Mouse (Mus musculus) kidney, postnatal 0 days (tissue): ENCODE results near the gene Tpbgl. TPM values are rescaled to one million over a fixed set of nuclear protein-coding genes. Genes with fewer than 3 reads are reported as not detected.

Source experiments
- ATAC-seq: fragments of 200-750 bp; cut with Nextera tagmentation; replicated peaks from 2 replicates; pipeline ENCODE4 v1.8.0; 2017; ENCODE audit warnings: low read depth, moderate number of reproducible peaks, moderate TSS enrichment, moderate library complexity; ENCODE audit not compliant: low FRiP score
- DNase-seq: peaks from one replicate; pipeline ENCODE4 v3.0.0-alpha.2; 2016; ENCODE audit warnings: low spot score
- H3K27ac ChIP-seq: fragments of 300-500 bp; sonication (generic); 2 replicates; pipeline ENCODE4 v1.5.1; 2014; ENCODE audit warnings: mild to moderate bottlenecking
- H3K27me3 ChIP-seq: fragments of 300-500 bp; sonication (generic); 2 replicates; pipeline ENCODE4 v1.6.1; 2014; ENCODE audit warnings: low read length, mixed read lengths; ENCODE audit not compliant: insufficient read depth
- H3K36me3 ChIP-seq: fragments of 300-500 bp; sonication (generic); 2 replicates; pipeline ENCODE4 v1.6.1; 2014; ENCODE audit warnings: low read length, mixed read lengths; ENCODE audit not compliant: insufficient read depth
- H3K4me1 ChIP-seq: fragments of 300-500 bp; sonication (generic); replicated peaks from 2 replicates; pipeline ENCODE4 v1.6.1; 2014; ENCODE audit warnings: antibody characterized with exemption, low read length, mixed read lengths; ENCODE audit not compliant: insufficient read depth
- H3K4me2 ChIP-seq: fragments of 300-500 bp; sonication (generic); 2 replicates; pipeline ENCODE4 v1.6.1; 2014; ENCODE audit warnings: mild to moderate bottlenecking, low read length, moderate library complexity, mixed read lengths
- H3K4me3 ChIP-seq: fragments of 300-500 bp; sonication (generic); replicated peaks from 2 replicates; pipeline ENCODE4 v1.5.1; 2014; ENCODE audit warnings: low read depth, low read length
- H3K9ac ChIP-seq: fragments of 300-500 bp; sonication (generic); 2 replicates; pipeline ENCODE4 v1.6.1; 2014; ENCODE audit warnings: low read depth, low read length
- H3K9me3 ChIP-seq: fragments of 300-500 bp; sonication (generic); replicated peaks from 2 replicates; pipeline ENCODE4 v1.6.1; 2016; ENCODE audit warnings: low read length, inconsistent platforms, mixed read lengths
- CTCF ChIP-seq: IDR thresholded peaks from 2 replicates; pipeline ENCODE4 v1.5.1; 2016; ENCODE audit warnings: antibody characterized with exemption, low read depth, mild to moderate bottlenecking, moderate library complexity
- WGBS: fragments of 180-500 bp; shearing (Covaris S2); extraction: QIAGEN DNeasy Blood & Tissue Kit; methylation state at CpG from one replicate; pipeline ENCODE4 v1.1.7; 2014; 5-methylcytosine and 5-hydroxymethylcytosine counted together
- polyA plus RNA-seq: library from polyadenylated mRNA; unstranded; fragments of >200 nt; fragmentation: Nextera tagmentation; extraction: Ambion mirVana; gene quantifications from 2 replicates; pipeline ENCODE4 v1.2.1, GENCODE M21; 2015

Gene Tpbgl
- polyA plus RNA-seq, 1 experiment from 2014 or later = 0.63 TPM

DNA sequence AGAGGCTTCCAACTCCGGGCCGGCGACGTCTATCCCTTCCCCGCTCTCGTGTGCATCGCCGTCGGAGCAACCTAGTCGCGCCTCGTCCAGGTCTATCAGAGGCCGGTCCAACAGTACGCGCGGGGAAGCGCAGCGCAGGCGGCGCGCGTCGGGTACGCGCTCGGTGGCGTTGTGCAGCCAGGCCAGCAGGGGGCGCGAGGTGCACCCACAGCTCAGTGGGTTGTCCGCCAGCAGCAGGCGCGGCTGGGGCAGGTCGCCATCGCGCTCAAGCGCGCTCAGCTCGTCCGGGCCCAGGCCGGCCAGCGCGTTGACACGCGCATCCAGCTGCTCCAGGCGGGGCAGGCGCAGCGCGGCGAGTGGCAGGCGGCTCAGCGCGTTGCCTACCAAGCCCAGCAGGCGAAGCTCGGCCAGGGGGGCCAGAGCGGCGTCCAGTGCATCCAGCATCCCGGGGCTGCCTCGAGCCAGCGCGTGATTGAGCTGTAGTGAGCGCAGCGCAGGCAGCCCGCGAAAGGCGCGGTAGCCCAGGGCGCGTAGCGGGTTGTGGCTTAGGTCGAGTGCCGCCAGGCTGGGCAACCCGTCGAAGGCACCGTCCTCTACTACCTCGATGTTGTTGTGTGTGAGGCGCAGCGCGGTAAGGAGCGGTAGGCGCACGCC, 1.1 kb downstream of the Tpbgl start:
- Histone ChIP-seq H3K4me2 (peak overlapping the region; percentile 96), H3K9me3 (no peaks in the 10 kb centered on the region), H3K27ac (no peak overlapping the region), H3K4me3 (peak overlapping the region; percentile 38), H3K9ac (no peak overlapping the region), H3K4me1 (peaks cover 13% of the 10 kb centered on the region; the same call in 1 of the 2 replicates), H3K27me3 (peaks cover 38% of the 10 kb centered on the region), H3K36me3 (no peaks in the 10 kb centered on the region)
- peak; percentile 83 for TF ChIP-seq CTCF
- DNase-seq (peak; percentile 88), ATAC-seq (peak; percentile 83)
- under 1% methylated on average over 67 of the region's 81 CpGs for WGBS

- no peak overlapping the region for H3K4me3 ChIP-seq
- H3K9me3 ChIP-seq = no peaks in the 10 kb centered on the region
- WGBS = 7% methylated on average over 3 of the region's 3 CpGs
- no peaks in the 10 kb centered on the region for H3K4me1 ChIP-seq
- peak; percentile 74 for TF ChIP-seq CTCF
- no peaks in the 10 kb centered on the region for H3K36me3 ChIP-seq
- DNase-seq (peak; percentile 67), ATAC-seq (no peak)
- no peak overlapping the region for H3K4me2 ChIP-seq
- H3K9ac ChIP-seq = no peak overlapping the region
- H3K27me3 ChIP-seq = peaks cover 4% of the 10 kb centered on the region; the same call in 1 of the 2 replicates
- H3K27ac ChIP-seq = no peak overlapping the region
These were observed 8.0 kb downstream of the Tpbgl start for GRCm38 (mm10) chr7:99618860-99619259.

- H3K4me1 ChIP-seq = no peaks in the 10 kb centered on the region
- H3K27ac ChIP-seq = no peak overlapping the region
- H3K27me3 ChIP-seq = no peaks in the 10 kb centered on the region; the same call in 1 of the 2 replicates
- H3K9ac ChIP-seq = no peak overlapping the region
- no peak for DNase-seq
- no peak overlapping the region for H3K4me2 ChIP-seq
- no peak for ATAC-seq
- no peaks in the 10 kb centered on the region for H3K36me3 ChIP-seq
- H3K9me3 ChIP-seq = no peaks in the 10 kb centered on the region
- 58% methylated on average over 2 of the region's 2 CpGs for WGBS
- no peak overlapping the region for H3K4me3 ChIP-seq
- no peak; the same call in 1 of the 2 replicates for TF ChIP-seq CTCF
These were observed 8.6 kb downstream of the Tpbgl start for GRCm38 (mm10) chr7:99618264-99618663.

DNA sequence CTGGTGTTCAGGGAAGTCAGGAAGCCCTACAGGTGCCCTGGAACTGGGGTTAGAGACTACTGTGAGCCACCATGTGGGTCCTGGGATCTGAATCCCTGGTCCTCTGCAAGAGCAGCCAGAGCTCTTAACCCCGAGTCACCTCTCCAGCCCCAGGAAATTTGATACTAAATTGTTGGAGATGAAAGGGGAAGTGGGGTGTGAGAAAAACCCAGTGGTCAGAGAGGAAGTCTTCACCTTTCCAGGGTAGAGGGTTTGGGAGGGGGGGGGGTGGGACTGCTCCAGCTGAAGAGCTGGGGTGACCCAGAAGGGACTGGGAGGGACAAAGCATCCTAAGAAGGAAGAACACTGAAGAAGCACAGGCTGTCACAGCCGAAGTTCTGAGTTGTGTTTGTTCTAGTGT, 19.3 kb downstream of the Tpbgl start:
- 29% methylated on average over 2 of the region's 2 CpGs for WGBS
- H3K4me1 ChIP-seq = no peaks in the 10 kb centered on the region

GRCm38 (mm10) chr7:99606766-99607165, 20.1 kb downstream of the Tpbgl start:
- no peak for TF ChIP-seq CTCF
- no peak overlapping the region for H3K27ac ChIP-seq
- no peaks in the 10 kb centered on the region for H3K4me1 ChIP-seq
- H3K4me2 ChIP-seq = no peak overlapping the region
- ATAC-seq = no peak
- H3K4me3 ChIP-seq = no peak overlapping the region
- H3K27me3 ChIP-seq = no peaks in the 10 kb centered on the region
- DNase-seq = no peak
- H3K9me3 ChIP-seq = no peaks in the 10 kb centered on the region
- no peak overlapping the region for H3K9ac ChIP-seq
- H3K36me3 ChIP-seq = no peaks in the 10 kb centered on the region
- WGBS = 67% methylated on average over 3 of the region's 3 CpGs

More for the DNA sequence above, 19.3 kb downstream of the Tpbgl start:
- DNase-seq (no peak), ATAC-seq (no peak)
- Histone ChIP-seq H3K4me2 (no peak overlapping the region), H3K9me3 (no peaks in the 10 kb centered on the region), H3K9ac (no peak overlapping the region), H3K36me3 (no peaks in the 10 kb centered on the region), H3K27ac (no peak overlapping the region), H3K27me3 (no peaks in the 10 kb centered on the region), H3K4me3 (no peak overlapping the region)
- TF ChIP-seq CTCF = no peak

DNA sequence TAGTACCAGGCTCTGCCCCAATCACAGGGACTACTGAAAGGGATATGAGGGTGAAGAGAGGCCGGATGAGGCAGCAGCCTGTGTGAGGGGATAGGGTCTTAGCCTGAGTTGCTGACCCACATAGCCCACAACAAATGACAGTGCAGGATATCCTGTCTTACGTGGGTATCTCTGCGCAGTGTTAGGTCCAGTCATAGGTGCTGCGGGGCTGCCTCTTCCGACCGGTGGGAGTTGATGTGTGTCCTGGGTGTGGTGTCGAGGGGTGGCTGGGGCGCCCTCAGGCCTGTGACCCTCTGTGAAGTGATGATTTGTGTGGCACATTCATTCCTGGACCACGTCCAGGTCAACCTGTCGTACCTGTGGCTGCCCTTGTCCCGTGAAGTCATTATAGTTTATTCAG, 20.6 kb downstream of the Tpbgl start:
- Histone ChIP-seq H3K4me2 (no peak overlapping the region), H3K4me3 (no peak overlapping the region), H3K4me1 (no peaks in the 10 kb centered on the region), H3K9ac (no peak overlapping the region), H3K27me3 (no peaks in the 10 kb centered on the region), H3K36me3 (no peaks in the 10 kb centered on the region), H3K27ac (no peak overlapping the region), H3K9me3 (no peaks in the 10 kb centered on the region)
- no peak for TF ChIP-seq CTCF
- 67% methylated on average over 11 of the region's 11 CpGs for WGBS
- no peak for DNase-seq
- no peak for ATAC-seq
